Mouse (Mus musculus) midbrain, embryonic 14.5 days (tissue): ENCODE results near the gene Iqck. TPM values are rescaled to one million over a fixed set of nuclear protein-coding genes. Genes with fewer than 3 reads are reported as not detected.
A peak's percentile ranks its signal among the peaks of the same experiment; 100 is the strongest.

Source experiments
- ATAC-seq: fragments of 200-750 bp; cut with Nextera tagmentation; 2 replicates; pipeline ENCODE4 v1.8.0; 2017; ENCODE audit warnings: moderate number of reproducible peaks, moderate library complexity; ENCODE audit not compliant: low FRiP score, low TSS enrichment
- DNase-seq: peaks from one replicate; pipeline ENCODE4 v3.0.0-alpha.2; 2015
- H3K27ac ChIP-seq: fragments of 300-500 bp; sonication (generic); replicated peaks from 2 replicates; pipeline ENCODE4 v1.5.1; 2014; ENCODE audit warnings: mild to moderate bottlenecking, low read depth, low read length, moderate library complexity
- H3K27me3 ChIP-seq: fragments of 300-500 bp; sonication (generic); 2 replicates; pipeline ENCODE4 v1.6.1; 2014; ENCODE audit warnings: low read length, control low read depth, mixed read lengths; ENCODE audit not compliant: control insufficient read depth, insufficient read depth
- H3K36me3 ChIP-seq: fragments of 300-500 bp; sonication (generic); 2 replicates; pipeline ENCODE4 v1.6.1; 2014; ENCODE audit warnings: low read length, control low read depth; ENCODE audit not compliant: control insufficient read depth, insufficient read depth
- H3K4me1 ChIP-seq: fragments of 300-500 bp; sonication (generic); 2 replicates; pipeline ENCODE4 v1.6.1; 2014; ENCODE audit warnings: mild to moderate bottlenecking, antibody characterized with exemption, low read length, control low read depth; ENCODE audit not compliant: control insufficient read depth, insufficient read depth
- H3K4me2 ChIP-seq: fragments of 300-500 bp; sonication (generic); 2 replicates; pipeline ENCODE4 v1.6.1; 2014; ENCODE audit warnings: mild to moderate bottlenecking, low read length, moderate library complexity
- H3K4me3 ChIP-seq: fragments of 300-500 bp; sonication (generic); replicated peaks from 2 replicates; pipeline ENCODE4 v1.5.1; 2014; ENCODE audit warnings: low read depth, low read length
- H3K9ac ChIP-seq: fragments of 300-500 bp; sonication (generic); replicated peaks from 2 replicates; pipeline ENCODE4 v1.6.1; 2014; ENCODE audit warnings: mild to moderate bottlenecking, low read length, moderate library complexity
- H3K9me3 ChIP-seq: fragments of 300-500 bp; sonication (generic); 2 replicates; pipeline ENCODE4 v1.6.1; 2016; ENCODE audit warnings: low read length, control low read depth, mixed read lengths; ENCODE audit not compliant: control insufficient read depth
- WGBS: fragments of 180-500 bp; shearing (Covaris S2); extraction: QIAGEN DNeasy Blood & Tissue Kit; methylation state at CpG from one replicate; pipeline ENCODE4 v1.1.7; 2014; 5-methylcytosine and 5-hydroxymethylcytosine counted together
- polyA plus RNA-seq: library from polyadenylated mRNA; unstranded; fragments of >200 nt; fragmentation: Nextera tagmentation; extraction: Ambion mirVana; gene quantifications from 2 replicates; pipeline ENCODE4 v1.2.1, GENCODE M21; 2014

Iqck gene
- polyA plus RNA-seq, 1 experiment from 2014 or later, result 3.8 TPM

DNA sequence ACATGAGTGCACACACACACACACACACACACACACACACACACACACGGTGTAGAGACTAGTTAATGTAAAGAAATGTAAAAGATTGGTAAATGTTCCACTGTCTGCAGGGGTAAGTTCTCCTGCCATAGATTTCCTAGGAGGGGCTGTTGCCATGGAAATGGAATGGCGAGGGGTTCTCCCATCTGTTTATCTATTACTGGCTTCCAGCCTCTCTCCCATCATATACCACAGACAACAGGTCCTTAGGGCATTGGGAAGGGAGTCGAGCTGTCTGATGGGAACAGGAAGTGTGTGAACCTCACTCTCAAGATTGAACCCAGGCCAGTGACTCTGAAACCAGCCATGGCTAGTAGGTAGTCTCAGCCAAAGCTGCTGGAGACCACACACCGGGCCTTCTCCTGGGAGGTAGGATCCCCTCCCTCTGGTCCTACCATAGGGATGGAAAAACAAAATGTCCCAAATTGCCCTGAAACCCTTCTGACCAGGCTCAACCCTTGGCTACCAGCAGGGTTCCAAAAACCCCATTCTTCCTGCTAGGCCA is 135.9 kb downstream of the Iqck start:
- no peaks in the 10 kb centered on the region for H3K9me3 ChIP-seq
- peak overlapping the region; percentile 88 for H3K4me2 ChIP-seq
- peak; percentile 48 for DNase-seq
- H3K4me1 ChIP-seq, result peaks cover 51% of the 10 kb centered on the region
- H3K36me3 ChIP-seq, result no peaks in the 10 kb centered on the region
- no peak for ATAC-seq
- WGBS, result 30% methylated on average over 4 of the region's 4 CpGs
- H3K27me3 ChIP-seq, result no peaks in the 10 kb centered on the region
- no peak overlapping the region for H3K4me3 ChIP-seq
- no peak overlapping the region; the same call in 1 of the 2 replicates for H3K9ac ChIP-seq
- 0 out of 2 replicates have a peak overlapping the region, but pooled peaks have one; percentile 8 for H3K27ac ChIP-seq

DNA sequence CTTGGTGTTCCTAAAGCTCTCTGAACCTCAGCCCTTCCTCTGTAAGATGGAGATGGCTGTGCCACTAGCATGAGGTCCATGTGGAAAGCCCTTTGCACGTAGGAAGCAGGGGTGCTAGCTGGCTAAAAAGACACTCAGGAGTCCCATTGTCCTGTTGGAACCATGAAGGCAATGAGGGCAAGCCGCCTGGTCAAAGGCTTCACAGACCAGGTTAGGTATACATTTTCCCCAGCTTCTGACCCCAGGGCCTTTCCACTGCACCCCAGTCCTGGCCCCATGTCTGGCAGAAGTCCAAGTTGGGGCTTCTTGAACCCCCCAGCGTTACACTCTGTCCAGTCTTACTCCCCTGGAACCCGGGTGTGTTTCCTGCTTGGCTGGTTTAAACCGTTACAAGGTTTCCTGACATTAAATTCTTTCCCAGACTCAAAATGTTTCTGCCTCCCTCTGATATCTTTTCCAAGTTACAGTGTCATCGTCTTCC is 136.6 kb downstream of the Iqck start:
- Histone ChIP-seq H3K4me3 (no peak overlapping the region), H3K27ac (peak overlapping the region; percentile 71), H3K36me3 (no peaks in the 10 kb centered on the region), H3K4me2 (peak overlapping the region; percentile 88), H3K9ac (no peak overlapping the region; the same call in 1 of the 2 replicates), H3K27me3 (no peaks in the 10 kb centered on the region), H3K4me1 (peaks cover 51% of the 10 kb centered on the region), H3K9me3 (no peaks in the 10 kb centered on the region)
- 15% methylated on average over 6 of the region's 6 CpGs for WGBS
- ATAC-seq (no peak), DNase-seq (no peak)

DNA sequence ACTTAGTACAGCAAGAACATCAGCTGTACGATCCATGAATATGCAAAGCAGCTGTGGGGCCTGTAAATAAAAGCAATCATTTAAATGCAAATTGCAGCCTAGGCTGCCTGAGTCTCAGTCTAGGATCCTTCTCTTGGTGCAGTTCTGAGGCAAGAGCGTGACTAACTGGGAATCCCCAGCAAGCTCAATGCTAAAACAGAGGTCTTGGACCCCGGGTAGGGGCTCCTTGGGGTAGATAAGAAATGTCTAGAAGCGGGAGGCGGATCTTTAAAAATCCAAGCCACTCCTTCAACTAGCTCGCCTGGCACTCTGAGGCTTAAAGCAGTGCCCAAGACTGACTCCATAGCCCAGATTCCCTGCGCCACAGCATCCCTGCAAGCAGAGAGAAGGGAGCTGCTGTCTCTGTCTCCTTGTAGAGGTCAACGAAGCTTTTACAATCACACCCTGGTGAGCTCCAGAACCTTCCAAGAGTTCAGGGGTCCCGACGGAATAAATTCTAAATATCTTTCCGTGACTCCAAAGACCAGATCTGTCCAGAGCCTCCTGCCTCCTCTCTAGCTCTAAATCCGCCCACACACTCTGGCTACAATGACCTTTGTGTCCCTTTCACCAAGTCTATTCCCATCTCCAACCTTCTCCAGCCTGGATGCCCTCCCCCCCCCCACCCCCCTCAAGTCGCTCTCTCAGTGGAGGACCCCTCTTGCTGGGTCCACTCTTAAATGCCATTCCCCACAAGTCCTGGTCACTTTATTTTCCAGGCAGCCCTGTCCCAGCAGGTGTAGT is 137.3 kb downstream of the Iqck start:
- ATAC-seq (peak; percentile 21; the same call in 1 of the 2 replicates), DNase-seq (peak; percentile 76)
- H3K27ac ChIP-seq, result peak overlapping the region; percentile 71
- peak overlapping the region; percentile 88 for H3K4me2 ChIP-seq
- WGBS, result 6% methylated on average over 13 of the region's 13 CpGs
- no peaks in the 10 kb centered on the region for H3K27me3 ChIP-seq
- no peaks in the 10 kb centered on the region for H3K9me3 ChIP-seq
- H3K36me3 ChIP-seq, result no peaks in the 10 kb centered on the region
- peak overlapping the region; percentile 52 for H3K4me3 ChIP-seq
- peak overlapping the region; percentile 14; the same call in 1 of the 2 replicates for H3K9ac ChIP-seq
- H3K4me1 ChIP-seq, result peaks cover 51% of the 10 kb centered on the region

DNA sequence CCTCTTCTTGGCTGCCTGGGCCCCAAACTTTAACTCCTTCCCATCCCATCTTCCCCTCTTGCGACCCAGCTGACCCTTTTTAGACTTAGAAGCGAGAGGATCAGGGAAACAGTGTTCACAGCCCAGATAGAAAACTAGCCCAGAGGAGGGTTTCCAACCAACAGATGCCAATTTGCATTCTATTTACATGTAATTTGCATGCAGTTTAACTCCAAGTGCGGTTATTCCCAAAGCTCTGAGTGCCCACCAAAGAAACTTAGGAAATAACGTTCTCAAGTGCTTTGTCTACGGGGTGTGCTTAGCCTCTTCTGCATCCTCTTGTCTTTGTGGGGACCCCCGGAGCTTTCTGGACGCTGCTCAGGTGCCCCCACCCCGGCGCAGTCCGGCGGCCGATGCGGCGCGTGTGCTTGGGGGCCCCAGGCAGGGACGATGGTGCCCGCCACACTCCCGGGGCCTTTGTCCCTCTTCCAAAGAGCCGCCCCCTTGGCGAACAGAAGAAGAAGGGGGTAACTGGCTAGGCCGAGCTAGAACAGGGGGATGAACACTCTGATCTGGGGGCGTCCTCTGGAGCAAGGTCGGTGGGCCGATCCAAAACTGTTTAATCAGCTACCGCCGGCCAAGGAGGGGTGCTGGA is 138.2 kb downstream of the Iqck start:
- peak overlapping the region; percentile 71 for H3K27ac ChIP-seq
- H3K9me3 ChIP-seq, result no peaks in the 10 kb centered on the region
- DNase-seq (peak; percentile 69), ATAC-seq (peak; percentile 5; the same call in 1 of the 2 replicates)
- H3K4me2 ChIP-seq, result peak overlapping the region; percentile 88
- WGBS, result under 1% methylated on average over 26 of the region's 26 CpGs
- H3K9ac ChIP-seq, result peak overlapping the region; percentile 63
- H3K36me3 ChIP-seq, result no peaks in the 10 kb centered on the region
- peaks cover 51% of the 10 kb centered on the region for H3K4me1 ChIP-seq
- no peaks in the 10 kb centered on the region for H3K27me3 ChIP-seq
- H3K4me3 ChIP-seq, result peak overlapping the region; percentile 52

DNA sequence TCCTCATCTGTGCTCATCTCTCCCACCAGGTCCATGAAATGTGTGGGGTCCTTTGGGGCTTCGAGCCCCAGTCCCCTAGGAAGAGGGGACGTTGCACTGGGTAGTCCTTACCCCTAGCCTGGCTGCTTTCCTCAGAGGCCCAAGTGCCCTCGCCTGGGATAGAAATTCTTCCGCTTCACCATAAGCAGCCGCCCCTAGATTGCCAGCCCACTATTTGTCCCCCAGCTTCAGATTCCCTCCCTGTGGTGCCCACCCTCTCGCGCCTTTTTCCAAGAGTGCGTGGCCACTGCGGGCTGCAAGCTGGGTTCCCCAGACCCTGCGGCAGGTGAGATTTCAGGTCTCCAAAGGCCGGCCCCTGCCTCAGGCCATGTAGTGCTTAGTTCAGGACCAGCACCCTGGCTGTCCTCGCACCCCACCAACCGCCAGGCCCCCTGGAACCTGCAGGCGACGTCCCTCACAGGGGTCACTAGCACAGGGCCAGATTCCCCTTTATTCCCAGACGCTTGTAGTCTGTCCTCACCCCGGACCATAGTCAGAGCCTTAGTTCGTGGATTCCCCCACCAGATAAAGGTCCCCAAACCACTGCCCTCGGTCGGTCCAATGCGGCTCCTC is 138.8 kb downstream of the Iqck start:
- DNase-seq (peak; percentile 54), ATAC-seq (peak; percentile 7; the same call in 1 of the 2 replicates)
- Histone ChIP-seq H3K27me3 (no peaks in the 10 kb centered on the region), H3K4me1 (peaks cover 51% of the 10 kb centered on the region), H3K27ac (peak overlapping the region; percentile 64), H3K9me3 (no peaks in the 10 kb centered on the region), H3K4me3 (peak overlapping the region; percentile 52), H3K4me2 (peak overlapping the region; percentile 88), H3K9ac (peak overlapping the region; percentile 63), H3K36me3 (no peaks in the 10 kb centered on the region)
- under 1% methylated on average over 21 of the region's 21 CpGs for WGBS

DNA sequence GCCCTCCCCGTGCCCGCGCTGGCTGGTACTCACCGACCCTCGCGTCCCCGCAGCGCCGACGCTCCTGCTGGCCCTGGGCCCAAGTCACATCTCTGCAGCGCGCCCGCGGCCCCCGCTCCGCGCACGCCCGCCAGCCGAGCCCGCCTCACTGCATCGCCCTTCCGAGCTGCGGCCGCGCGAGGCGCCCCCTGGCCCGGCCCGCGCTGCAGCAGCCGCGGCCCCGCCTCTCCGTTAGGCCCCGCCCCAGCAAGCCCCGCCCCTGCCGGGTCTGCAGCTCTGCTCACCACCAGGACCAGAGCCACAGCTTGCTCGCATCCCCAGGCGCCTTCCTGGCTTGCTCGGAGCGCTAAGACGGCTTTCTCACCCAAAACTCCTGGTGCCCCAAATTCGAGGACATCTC is 139.5 kb downstream of the Iqck start, which contains the start of gene Gprc5b:
Gene Gprc5b (minus strand): TSS at position 205 of the 400 bp plus-strand sequence.
- WGBS, result 3% methylated on average over 44 of the region's 44 CpGs
- Histone ChIP-seq H3K4me2 (peak within 1 kb of the TSS; percentile 88), H3K36me3 (no peaks in the 10 kb centered on the region), H3K4me3 (peak within 1 kb of the TSS; percentile 52), H3K9ac (peak within 1 kb of the TSS; percentile 63), H3K27ac (peak within 1 kb of the TSS; percentile 64), H3K9me3 (no peaks in the 10 kb centered on the region), H3K27me3 (no peaks in the 10 kb centered on the region), H3K4me1 (peaks cover 51% of the 10 kb centered on the region)
- peak; percentile 80 for ATAC-seq
- DNase-seq, result peak; percentile 91

DNA sequence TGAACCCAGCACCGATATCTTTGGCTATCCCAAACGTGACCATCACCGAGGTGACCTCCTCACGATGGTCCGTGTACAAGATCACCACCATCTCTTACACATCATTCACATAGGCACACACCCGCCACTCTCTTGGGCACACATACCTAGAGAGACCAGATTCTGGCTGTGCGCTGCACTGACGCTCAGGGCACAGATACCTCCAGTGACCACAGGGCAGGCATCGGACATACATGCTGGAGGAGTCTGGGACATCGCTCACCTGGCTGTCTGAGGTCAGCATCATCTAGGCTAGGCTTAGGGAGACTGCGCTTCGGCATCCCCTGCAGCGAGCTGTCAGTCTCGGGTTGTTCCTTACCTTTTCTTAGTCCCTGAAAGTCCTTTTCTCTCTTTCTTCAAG is 140.1 kb downstream of the Iqck start:
- 8% methylated on average over 14 of the region's 14 CpGs for WGBS
- H3K27ac ChIP-seq, result no peak overlapping the region
- H3K27me3 ChIP-seq, result no peaks in the 10 kb centered on the region
- H3K9ac ChIP-seq, result no peak overlapping the region
- H3K4me2 ChIP-seq, result peak overlapping the region; percentile 88
- ATAC-seq (no peak), DNase-seq (peak; percentile 29)
- no peaks in the 10 kb centered on the region for H3K36me3 ChIP-seq
- no peaks in the 10 kb centered on the region for H3K9me3 ChIP-seq
- H3K4me1 ChIP-seq, result peaks cover 46% of the 10 kb centered on the region
- peak overlapping the region; percentile 52 for H3K4me3 ChIP-seq

DNA sequence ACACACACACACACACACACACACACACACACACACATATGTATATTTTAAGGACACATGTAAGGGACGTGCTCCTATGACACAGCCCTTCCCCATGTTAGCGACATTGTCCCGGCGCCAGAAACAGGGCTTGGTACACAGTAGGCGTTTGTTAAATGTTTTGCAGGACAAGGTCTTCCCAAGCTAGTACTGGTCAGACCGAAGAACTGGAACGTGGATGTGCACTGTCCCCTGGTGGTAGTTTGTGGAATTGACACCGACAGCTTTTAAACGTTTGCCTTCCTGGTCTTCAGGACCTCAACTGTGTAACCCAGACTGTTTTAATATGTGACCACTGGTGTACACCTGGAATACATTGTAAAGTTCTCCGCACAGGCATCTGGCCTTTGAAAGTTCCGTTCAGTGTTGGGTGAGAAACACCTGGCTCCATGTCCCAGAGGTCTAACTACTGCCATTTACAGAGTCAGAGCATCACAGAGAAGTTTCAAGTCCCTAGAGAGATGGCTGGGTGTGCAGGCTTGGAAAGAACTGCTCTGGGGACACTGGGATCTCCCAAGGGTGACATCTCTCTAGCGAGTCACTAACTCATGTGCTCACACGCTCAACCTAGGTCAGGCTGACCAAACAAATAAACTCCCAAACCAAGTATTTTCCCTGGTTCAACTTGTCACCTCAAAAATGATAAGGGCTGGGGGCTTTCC is 140.7 kb downstream of the Iqck start:
- ATAC-seq, result 0 out of 2 replicates have a peak, but pooled peaks have one; percentile 4
- peak; percentile 91 for DNase-seq
- Histone ChIP-seq H3K4me3 (no peak overlapping the region; the same call in 1 of the 2 replicates), H3K27me3 (no peaks in the 10 kb centered on the region), H3K9ac (no peak overlapping the region), H3K4me2 (peak overlapping the region; percentile 88), H3K9me3 (no peaks in the 10 kb centered on the region), H3K36me3 (no peaks in the 10 kb centered on the region), H3K4me1 (peaks cover 40% of the 10 kb centered on the region), H3K27ac (no peak overlapping the region)
- WGBS, result 9% methylated on average over 13 of the region's 13 CpGs
